Mouse (Mus musculus) erythroid progenitor cell, adult 5-6 weeks (primary cell): ENCODE data around the gene Sav1. TPM values are rescaled to one million over a fixed set of nuclear protein-coding genes. Genes with fewer than 3 reads are reported as not detected.

ENCODE experiments used
- ATAC-seq: replicated peaks from 2 replicates; pipeline ENCODE4 v1.8.0; 2016; ENCODE audit warnings: moderate number of reproducible peaks, mild to moderate bottlenecking, moderate TSS enrichment, inconsistent platforms; ENCODE audit not compliant: poor library complexity, low FRiP score, severe bottlenecking
- total RNA-seq, 2 experiments: library from RNA; stranded (forward) in 1 of 2; stranded (reverse) in 1 of 2; fragments of 150-400 nt in 1 of 2; fragments of 186-747, 209-891 nt in 1 of 2; gene quantifications; 2 replicates each; pipeline versions ENCODE4 v1.2.3 to v1.2.4; 2015 to 2017; ENCODE audit warnings: low replicate concordance in 2 of 2

The Sav1 gene
- total RNA-seq (2015; ENCODE audit: low replicate concordance) (144 and 186 TPM in 2 replicates), total RNA-seq (2017; ENCODE audit: low replicate concordance) (87.7 and 131 TPM in 2 replicates)

- ATAC-seq, result peak; percentile 88
Observed at GRCm38 (mm10) chr12:69986786-69987497, at the start of gene Sav1. Sav1 (minus strand) TSS chr12:69987002.

GRCm38 (mm10) chr12:70026233-70026632 is 39.4 kb upstream of the Sav1 start:
- no peak for ATAC-seq

- ATAC-seq, result no peak
Observed at GRCm38 (mm10) chr12:70025431-70025830, 38.6 kb upstream of the Sav1 start.

- ATAC-seq, result no peak
Observed at GRCm38 (mm10) chr12:70023580-70023979, 36.8 kb upstream of the Sav1 start.

GRCm38 (mm10) chr12:70018153-70018552 is 31.4 kb upstream of the Sav1 start:
- no peak for ATAC-seq

- no peak for ATAC-seq
Observed at GRCm38 (mm10) chr12:70015936-70016335, 29.1 kb upstream of the Sav1 start.

- ATAC-seq, result no peak
Observed at GRCm38 (mm10) chr12:70011681-70012080, 24.9 kb upstream of the Sav1 start.

GRCm38 (mm10) chr12:70010356-70010755 is 23.6 kb upstream of the Sav1 start:
- ATAC-seq, result no peak

GRCm38 (mm10) chr12:70005103-70005502 is 18.3 kb upstream of the Sav1 start:
- ATAC-seq, result no peak

GRCm38 (mm10) chr12:69998186-69998983 is 11.6 kb upstream of the Sav1 start:
- no peak for ATAC-seq

GRCm38 (mm10) chr12:69995382-69995781 is 8.6 kb upstream of the Sav1 start:
- ATAC-seq, result no peak

GRCm38 (mm10) chr12:69986241-69986762 is 500 bp downstream of the Sav1 start:
- peak; percentile 36 for ATAC-seq

- no peak for ATAC-seq
Observed at GRCm38 (mm10) chr12:69985546-69985945, 1.3 kb downstream of the Sav1 start.

GRCm38 (mm10) chr12:69982874-69983273 is 3.9 kb downstream of the Sav1 start:
- ATAC-seq, result no peak

- ATAC-seq, result no peak
Observed at GRCm38 (mm10) chr12:69977376-69977998, 9.3 kb downstream of the Sav1 start.

- ATAC-seq, result no peak
Observed at GRCm38 (mm10) chr12:69976688-69977087, 10.1 kb downstream of the Sav1 start.

GRCm38 (mm10) chr12:69973666-69974065 is 13.1 kb downstream of the Sav1 start:
- ATAC-seq, result no peak

- no peak for ATAC-seq
Observed at GRCm38 (mm10) chr12:69968154-69968553, 18.6 kb downstream of the Sav1 start.

- no peak for ATAC-seq
Observed at GRCm38 (mm10) chr12:69967112-69967511, 19.7 kb downstream of the Sav1 start.

- no peak for ATAC-seq
Observed at GRCm38 (mm10) chr12:69966071-69966470, 20.7 kb downstream of the Sav1 start.
